Mouse (Mus musculus): ENCODE data around the gene Mup1. TPM values are rescaled to one million over a fixed set of nuclear protein-coding genes. Genes with fewer than 3 reads are reported as not detected.
"Not testable (repeated sequence)": the region's sequence is repeated elsewhere in the genome, so short reads cannot be mapped to it uniquely, and the experiment has no call there.

Gene Mup1
- polyA plus RNA-seq (2012; rRNA removed) = not detected in 2 replicates

DNA sequence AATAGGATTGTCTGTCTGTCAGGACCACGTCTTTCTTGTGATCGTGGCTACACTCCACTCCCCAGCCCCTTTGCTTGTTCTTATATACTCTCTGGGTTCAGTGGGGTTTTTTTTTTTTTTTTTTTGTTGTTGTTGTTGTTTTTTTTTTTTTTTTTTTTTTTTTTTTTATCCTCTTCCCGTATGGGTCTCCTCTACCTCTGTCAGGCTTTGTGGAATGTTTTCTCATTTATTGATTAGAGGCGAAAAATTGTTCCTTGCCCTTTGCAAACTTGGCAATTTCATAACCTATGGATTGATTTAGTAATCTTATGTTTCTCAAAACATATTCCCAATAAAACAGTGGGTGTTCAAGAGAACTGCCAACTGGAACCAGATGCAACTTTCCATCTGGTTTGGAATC lies at the start of gene Mup1:
Mup1 (minus strand) TSS at position 101 of the 400 bp plus-strand sequence.
- H3K27ac ChIP-seq (ENCODE audit: control insufficient read depth, insufficient read depth, low read length); H3K4me1 ChIP-seq (replicated peaks; ENCODE audit: control insufficient read depth, insufficient read depth, low read length); DNase-seq; H3K27me3 ChIP-seq (ENCODE audit: control insufficient read depth, insufficient read depth, low read length); H3K36me3 ChIP-seq (ENCODE audit: control insufficient read depth, insufficient read depth, low read length); H3K4me3 ChIP-seq (ENCODE audit: control insufficient read depth, insufficient read depth, low read length): not testable (repeated sequence)
- 90% methylated on average over 2 of the region's 4 CpGs for WGBS

Other genes starting within 250 kb of the Mup1 start
- gene Mup9, start 80.0 kb downstream of the Mup1 start, polyA plus RNA-seq (2012; rRNA removed) = 0.29 TPM in 1 of 2 replicates, not detected in the other
- not detected in 2 replicates for gene Mup10, start 80.2 kb upstream of the Mup1 start, polyA plus RNA-seq (2012; rRNA removed)
- not detected in 2 replicates for gene Mup11, start 160.5 kb upstream of the Mup1 start, polyA plus RNA-seq (2012; rRNA removed)
- not detected in 2 replicates for gene Mup12, start 239.4 kb upstream of the Mup1 start, polyA plus RNA-seq (2012; rRNA removed)